Mouse (Mus musculus) CD8-positive naive resting alpha-beta T cell, adult 2 months (primary cell): ENCODE results near the gene Ckap2.

Experiments used
- DNase-seq, 2 experiments: peaks; one replicate each; pipeline ENCODE4 v3.0.0; 2022; ENCODE audit warnings: low read depth in 2 of 2, low spot score in 2 of 2

The Ckap2 gene

DNA sequence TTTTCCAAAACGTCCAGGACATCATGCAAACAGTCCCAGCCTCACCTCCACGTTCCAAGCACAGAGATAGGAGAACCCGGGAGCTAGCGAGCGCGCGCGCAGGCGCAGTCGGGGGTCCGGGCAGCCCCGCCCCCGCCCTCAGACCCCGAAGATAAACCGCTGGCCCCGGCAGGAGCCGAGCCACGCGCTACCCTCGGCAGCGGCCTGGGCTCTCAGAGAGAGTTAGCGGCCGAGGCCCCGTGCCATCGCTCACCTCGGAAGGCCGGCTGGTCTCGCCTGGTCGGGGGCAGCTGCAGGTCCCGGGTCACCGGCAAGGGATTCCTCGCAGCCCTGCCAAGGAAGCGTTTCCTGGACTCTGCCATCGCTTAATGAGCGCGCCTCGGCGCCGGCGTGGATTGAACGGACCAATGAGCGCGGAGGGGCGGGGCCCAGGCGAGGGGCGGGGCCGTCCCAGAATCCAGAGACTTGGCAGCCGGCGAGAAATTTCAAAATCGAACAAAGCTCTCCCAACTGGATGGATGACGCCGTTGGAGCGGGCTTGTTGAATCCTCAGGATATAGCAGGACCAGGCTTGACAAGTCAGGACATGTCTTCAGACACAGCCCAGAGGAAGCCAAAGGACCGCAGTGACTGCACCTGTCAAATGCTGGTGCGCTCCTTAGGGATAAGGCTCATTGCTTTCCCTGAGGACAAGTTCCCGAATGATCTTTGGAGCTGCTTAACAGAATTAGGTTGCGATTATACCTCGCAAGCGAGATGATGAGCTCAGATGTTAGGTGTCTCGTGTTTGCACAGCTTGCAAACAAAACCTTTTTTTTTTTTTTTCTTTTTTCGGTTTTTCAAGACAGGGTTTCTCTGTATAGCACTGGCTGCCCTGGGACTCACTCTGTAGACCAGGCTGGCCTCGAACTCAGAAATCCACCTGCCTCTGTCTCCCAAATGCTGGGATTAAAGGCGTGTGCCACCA is at the start of gene Ckap2:
Gene Ckap2, minus strand, starts transcription at position 389 of the 967 bp plus-strand sequence.
- DNase-seq = peak; percentile 61 to 64

DNA sequence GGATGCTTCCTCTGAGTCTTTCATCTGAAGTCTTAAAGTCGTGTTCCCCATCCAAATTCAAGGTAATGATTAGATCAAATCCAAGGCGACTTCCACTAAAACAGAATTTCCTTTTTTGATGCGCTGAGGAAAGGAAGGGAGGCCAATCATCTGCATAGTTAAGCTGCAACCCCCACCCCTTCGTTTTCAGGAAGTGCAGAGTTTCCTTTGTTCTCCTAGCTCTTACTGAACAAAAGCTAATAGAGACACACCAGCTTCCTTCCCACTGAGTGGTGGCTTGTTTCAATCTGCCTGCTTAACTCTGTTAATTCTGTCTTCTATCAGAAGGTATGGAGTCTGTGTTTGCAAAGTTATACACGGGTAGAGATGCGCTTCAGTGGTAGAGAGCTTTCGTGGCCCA is 43.0 kb upstream of the Ckap2 start:
- DNase-seq = no peak

DNA sequence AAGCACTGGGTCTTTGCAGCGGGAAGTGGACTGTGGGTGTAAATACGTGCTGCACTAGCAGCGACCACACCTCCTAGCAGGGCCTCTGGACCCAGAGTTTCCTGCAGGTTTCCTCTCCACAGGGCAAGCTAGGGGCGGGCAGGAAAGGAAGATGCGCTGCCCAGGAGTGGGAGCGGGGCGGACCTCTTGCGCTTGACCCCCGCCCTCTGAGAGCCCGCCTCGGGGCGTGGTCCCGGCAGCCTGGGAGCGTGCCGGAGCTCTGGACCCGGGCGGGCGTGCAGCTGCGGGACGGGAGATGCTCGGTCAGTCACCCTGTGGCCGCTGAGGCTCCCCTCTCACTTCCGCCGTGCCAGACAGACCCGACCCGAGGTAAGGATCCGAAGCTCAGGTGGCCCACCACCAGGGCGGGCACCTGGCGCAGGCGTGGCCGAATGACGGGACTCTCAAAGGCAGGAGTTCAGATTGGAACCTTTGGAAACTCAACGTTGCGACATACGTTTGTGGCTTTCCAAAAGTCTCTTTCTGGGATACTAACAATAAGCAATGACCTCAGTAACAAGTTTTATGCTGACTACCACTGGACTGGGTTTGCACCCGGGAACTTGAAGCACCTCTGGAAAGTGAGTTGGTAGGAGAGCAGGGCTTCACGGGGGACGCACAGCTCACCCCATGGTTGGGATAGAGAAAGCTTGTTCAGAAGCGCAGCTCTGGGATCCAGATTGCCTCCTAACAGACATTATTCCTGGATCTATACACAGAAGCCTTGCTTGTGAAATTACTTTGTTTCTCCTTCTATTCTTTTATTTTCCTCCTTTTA is 41.6 kb upstream of the Ckap2 start, which contains the start of gene Thsd1:
Gene Thsd1, plus strand, starts transcription at position 253 of the 817 bp plus-strand sequence.
- no peak for DNase-seq

GRCm38 (mm10) chr8:22226361-22226760 is 40.7 kb upstream of the Ckap2 start:
- DNase-seq = no peak

- DNase-seq = no peak
These were observed 29.2 kb upstream of the Ckap2 start for GRCm38 (mm10) chr8:22214826-22215225.

GRCm38 (mm10) chr8:22209012-22209411 is 23.4 kb upstream of the Ckap2 start:
- DNase-seq = no peak

- no peak for DNase-seq
These were observed 21.9 kb upstream of the Ckap2 start for GRCm38 (mm10) chr8:22207535-22207934.

DNA sequence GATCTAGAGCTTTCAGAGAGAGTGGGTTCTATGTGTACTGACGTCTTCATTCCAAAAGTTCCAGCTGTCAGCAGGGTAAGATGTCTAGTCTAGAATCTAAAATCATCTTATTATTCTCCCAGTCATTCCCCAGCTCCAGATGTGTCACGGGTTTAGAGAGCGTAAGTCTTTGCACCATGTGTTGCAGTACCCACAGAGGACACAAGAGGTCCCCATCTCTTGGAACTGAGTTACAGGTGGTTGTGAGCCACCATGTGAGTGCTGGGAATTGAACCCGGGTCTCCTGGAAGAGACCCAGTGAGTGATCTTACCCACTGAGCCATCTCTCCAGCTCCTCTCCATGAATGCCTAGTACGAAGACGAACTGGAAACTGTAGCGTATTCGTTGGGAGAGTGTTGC is 13.9 kb upstream of the Ckap2 start:
- DNase-seq = no peak

DNA sequence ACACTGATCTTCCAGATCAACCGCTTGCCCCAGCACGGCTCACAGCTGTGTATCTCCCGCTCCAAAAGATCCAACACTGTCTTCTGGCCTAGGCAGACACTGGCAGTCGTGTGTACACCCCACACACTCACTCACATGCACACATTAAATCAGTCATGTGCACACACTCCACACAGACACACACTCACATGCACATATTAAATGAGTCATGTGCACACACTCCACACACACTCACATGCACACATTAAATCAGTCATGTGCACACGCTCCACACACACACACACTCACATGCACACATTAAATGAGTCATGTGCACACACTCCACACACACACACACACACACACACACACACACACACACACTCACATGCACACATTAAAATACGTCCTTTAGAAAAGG is 12.3 kb upstream of the Ckap2 start:
- DNase-seq = no peak

- DNase-seq = peak in 1 of 2 experiments; percentile 13
These were observed 7.9 kb upstream of the Ckap2 start for GRCm38 (mm10) chr8:22193432-22194010.

DNA sequence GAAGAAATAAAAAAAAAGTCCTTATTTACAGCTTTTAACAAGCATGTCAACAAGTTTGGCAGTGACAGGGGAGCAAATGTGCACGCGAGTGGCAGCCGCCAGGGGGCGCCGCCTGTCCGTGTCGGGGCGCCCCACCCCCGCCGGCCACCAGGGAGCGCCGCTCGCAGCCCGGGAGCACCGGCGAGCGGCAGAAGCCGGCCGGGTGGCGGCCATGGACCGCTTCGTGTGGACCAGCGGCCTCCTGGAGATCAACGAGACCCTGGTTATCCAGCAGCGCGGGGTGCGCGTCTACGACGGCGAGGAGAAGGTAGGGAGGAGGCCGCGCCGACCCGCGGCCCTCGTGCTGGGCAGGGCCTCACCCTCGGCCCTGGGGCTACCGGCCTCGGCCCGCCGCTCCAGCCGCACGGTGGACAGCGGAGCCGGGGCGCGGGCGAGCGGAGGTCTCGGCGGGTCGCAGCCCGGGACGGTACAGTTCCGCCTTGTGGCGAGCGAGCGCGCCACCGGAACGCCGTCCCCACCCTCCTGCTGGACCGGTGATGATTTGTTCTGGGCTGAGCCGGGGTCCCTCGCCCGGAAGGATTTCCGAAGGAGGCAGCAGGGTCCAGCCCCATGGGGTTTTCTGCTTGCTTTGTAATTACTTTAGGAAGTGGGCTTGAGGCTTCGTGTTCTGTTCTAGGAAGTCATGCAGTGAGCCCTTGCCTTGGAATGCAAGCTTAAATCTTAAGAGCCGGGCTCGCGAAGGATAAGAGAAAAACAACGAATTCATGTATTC is 7.2 kb upstream of the Ckap2 start, which contains the start of gene Vps36:
Gene Vps36, plus strand, starts transcription at position 150 of the 772 bp plus-strand sequence.
- peak; percentile 85 to 88 for DNase-seq

GRCm38 (mm10) chr8:22184884-22185283 is 735 bp downstream of the Ckap2 start:
- no peak for DNase-seq

GRCm38 (mm10) chr8:22175966-22176365 is 9.7 kb downstream of the Ckap2 start:
- no peak for DNase-seq

- no peak for DNase-seq
These were observed 16.5 kb downstream of the Ckap2 start for GRCm38 (mm10) chr8:22169167-22169566.

DNA sequence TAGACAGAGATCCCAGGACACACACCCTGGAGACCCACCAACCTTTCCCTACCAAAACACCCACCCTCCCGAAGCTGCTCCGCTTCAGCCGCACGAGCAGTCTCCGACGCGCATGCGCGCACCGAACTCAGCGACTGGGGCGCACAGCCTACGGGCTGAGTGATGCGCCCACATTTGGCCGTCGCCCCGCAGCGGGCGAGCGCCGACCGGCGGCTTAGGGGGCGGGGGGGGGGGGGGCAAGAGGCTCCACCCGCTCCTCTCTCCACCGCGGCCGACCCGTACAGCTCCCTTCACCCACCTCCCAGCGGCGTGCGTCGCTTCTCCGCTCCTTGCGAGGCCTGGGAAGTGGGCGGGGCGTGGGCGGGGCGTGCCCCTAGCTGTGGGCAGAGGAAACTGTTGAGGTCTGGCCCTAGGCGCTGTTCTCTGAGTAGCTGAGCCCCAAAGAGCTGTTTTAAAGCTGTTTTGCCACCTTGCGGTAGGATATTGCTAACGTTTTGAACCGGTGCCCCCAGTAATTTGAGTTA is 19.5 kb downstream of the Ckap2 start, which contains the start of gene Nek3:
Gene Nek3, minus strand, starts transcription at position 356 of the 524 bp plus-strand sequence.
- peak; percentile 74 to 76 for DNase-seq

DNA sequence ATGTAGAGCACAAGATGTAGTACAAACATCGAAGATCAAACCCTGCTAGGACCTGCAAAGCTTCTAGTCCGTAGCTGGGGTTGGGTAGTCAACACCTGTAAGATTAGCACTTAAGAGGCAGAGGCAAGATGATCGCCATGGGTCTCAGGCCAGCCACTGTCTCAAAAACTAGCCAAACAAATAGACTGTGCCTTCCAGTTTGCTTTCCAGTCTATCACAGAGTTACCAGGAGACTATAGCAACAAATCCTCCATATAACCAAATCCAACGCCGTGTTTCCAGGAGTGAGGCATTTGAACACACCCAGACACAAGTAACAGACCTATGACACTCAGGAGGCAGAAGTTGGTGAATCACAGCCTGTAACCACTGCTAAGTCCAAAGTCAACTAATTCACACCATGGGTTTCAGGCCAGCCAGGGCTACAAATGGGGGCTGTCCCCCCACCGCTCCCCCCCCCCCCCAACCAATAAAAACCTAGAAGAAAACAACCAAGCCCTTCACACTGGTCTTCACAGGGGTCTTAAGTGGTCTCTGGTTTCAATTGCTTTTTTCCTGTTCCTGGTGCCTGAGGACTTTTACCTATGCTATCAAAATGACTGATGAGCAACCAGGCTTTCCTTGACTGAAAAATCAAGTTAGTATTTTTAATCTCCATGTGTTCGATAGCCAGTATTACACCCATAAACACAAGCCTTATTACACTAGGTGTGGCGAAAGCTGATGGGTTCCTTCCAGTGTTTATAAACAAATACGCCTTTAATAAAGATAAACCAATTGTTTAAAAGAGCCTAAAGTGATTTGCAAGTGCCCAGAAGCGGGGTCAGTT is 20.2 kb downstream of the Ckap2 start:
- DNase-seq = no peak

- DNase-seq = no peak
These were observed 21.2 kb downstream of the Ckap2 start for GRCm38 (mm10) chr8:22164431-22164830.

DNA sequence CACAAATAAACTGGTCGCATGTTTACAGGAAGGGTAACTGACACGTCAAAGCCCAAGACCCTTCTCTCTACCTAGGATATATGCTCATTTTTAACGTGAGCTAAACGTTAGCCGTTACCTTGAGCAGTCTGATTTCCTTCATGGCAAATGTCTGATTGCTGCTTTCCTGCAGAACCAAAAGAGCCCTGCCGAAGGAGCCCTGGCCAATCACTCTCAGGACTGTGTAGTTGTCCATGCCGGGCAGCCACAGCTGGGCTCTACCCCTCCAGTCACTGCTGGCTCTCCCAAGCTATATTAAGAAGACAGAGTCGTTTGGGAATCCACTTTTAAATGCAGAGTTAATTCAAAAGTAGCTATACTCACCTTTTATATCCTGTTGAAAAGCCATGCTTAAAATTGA is 23.4 kb downstream of the Ckap2 start:
- DNase-seq = no peak

- DNase-seq = no peak
These were observed 35.3 kb downstream of the Ckap2 start for GRCm38 (mm10) chr8:22150345-22150663.
